Mouse (Mus musculus): ENCODE data around the gene Mrtfb.

DNA sequence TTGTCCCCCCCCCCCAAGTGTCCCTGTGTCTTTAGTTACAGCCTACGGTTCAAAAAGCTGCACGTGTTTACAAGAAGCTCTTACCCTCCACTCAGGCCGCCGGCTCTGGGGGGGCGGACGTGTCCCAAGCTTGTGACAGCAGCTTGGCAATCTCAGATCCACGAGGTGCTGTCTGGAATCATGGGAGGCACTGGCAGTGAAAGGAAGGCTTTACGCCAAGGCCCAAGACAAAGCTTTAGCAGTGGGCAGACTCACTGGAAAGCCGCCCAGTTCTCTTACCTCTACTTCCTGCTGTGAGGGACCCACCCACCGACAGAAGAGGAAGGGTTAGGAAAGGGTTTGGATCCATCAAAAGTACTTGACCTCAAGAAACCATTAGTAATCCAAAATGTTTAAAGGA is 160.2 kb downstream of the Mrtfb start:
- TF ChIP-seq CTCF (IDR thresholded peaks at IDR 0.05), result no peak
- no peak for TF ChIP-seq EP300 (IDR thresholded peaks at IDR 0.05)

All from lung, postnatal 0 days (tissue).